Mouse (Mus musculus) megakaryocyte, embryonic 14.5 days (primary cell): ENCODE measurements around the gene Zfp536.

Source experiments
- FLI1 ChIP-seq: IDR thresholded peaks from 2 replicates; pipeline ENCODE4 v1.6.1; 2012; ENCODE audit warnings: low read length, inconsistent platforms, mixed read lengths
- GATA1 ChIP-seq: IDR thresholded peaks from 3 replicates; pipeline ENCODE4 v1.6.1; 2012; ENCODE audit warnings: mixed read lengths, low read length, inconsistent platforms, borderline replicate concordance

DNA sequence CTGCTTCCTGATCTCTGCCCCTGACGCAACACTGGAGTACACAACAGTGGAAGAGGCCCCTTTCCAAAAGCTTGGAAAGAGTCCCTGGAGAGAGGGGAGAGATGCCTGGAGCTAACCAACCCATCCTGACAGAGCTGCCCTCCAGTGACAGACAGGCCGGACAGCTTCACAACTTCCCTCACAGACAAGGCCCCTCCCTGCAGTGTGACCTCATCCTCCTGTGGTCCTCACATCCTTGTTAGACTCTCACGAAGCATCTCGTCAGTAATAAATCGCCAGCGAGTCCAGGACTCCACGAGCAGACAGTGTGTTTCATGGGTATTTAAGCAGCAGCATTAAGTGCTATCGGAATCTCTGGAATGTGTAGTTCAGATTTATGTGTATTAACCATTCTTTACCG is 207.4 kb downstream of the Zfp536 start:
- TF ChIP-seq FLI1 (no peak), GATA1 (no peak)
